Mouse (Mus musculus): ENCODE results near the gene Rhox13.

The Rhox13 gene

DNA sequence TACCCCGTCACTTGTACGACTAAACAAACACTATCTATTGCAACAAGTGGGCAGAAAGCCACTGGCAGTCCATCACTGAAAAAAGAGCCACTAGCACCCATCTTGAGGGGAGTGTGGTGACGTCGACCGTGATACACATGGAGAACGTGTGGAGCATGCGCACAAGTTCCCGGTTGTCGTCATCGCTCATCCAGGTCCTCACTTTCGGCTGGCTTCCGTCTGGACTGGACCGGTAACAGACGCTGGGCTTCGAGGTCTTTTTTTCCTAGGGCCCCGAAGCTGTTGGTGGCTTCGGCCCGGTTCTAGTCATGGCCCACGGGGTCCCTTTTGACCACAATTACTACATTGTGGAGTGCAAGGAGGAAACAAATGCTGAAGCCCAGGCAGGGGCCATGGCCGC is at the start of gene Rhox13:
Gene Rhox13, plus strand, starts transcription at position 238 of the 400 bp plus-strand sequence.
- DNase-seq (ENCODE audit: low spot score in 2 of 2), result no peak

DNA sequence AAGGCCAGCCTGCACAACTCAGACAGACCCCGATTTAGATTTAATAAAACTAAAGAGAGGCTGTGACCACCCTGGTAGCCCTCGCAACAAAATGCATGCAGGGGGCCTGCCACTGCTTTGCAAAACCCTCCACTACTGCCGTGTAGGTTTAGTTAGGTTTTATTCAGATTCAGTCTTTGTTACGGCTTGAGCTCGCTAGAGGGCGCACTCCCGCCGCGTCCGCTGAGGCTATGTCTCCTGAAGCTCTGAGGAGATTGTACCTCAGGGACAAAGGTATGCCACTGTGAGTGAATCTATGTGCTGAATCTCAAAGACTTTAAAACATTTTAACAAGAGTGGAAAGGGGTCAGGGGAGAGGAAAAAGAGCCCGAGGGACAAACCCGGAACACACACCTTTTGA is 36.8 kb upstream of the Rhox13 start:
- DNase-seq (ENCODE audit: low spot score in 2 of 2), result peak; percentile 34 to 37

DNA sequence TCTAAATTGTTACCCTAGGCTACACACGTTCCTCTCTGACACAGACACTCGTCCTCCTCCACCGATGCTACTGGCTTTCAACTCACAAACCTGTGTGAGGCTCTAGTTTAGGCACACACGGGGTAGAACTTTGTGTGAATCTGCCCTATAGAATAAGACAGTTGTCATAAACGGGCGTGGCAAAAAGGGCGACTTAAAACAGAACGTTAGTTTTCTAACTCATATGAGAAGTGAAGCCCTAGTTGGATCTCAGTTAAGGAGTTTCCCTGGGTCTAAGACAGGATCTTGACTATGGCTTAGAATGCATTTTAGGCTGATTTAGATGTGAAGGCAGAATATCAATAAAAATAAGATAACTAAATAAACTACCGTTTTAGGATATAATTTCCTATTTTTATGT is 36.0 kb upstream of the Rhox13 start, which contains the start of gene Rhox11:
Gene Rhox11, minus strand, starts transcription at position 101 of the 400 bp plus-strand sequence.
- DNase-seq (ENCODE audit: low spot score in 2 of 2), result no peak

DNA sequence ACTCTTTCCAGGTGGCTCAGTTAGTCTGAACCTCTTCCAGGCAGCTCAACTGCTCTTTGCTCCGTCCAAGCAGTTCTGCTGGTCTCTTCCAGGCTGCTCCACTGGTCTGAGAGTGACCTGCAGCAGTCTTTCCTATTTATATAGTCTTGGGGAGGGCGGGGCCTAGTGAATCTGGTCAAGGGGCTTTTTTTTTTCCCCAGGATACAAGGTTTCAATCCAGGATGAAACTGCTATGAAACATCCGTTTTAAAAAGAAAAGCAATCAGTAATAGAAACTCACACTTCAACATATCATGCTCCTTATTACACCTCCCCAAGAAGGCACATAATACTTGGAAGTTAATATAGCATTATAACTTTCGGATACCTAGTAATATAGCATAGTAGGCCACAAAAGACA is 10.2 kb upstream of the Rhox13 start, which contains the start of gene Rhox12:
Gene Rhox12, minus strand, starts transcription at position 101 of the 400 bp plus-strand sequence.
- no peak for DNase-seq (ENCODE audit: low spot score in 2 of 2)

DNA sequence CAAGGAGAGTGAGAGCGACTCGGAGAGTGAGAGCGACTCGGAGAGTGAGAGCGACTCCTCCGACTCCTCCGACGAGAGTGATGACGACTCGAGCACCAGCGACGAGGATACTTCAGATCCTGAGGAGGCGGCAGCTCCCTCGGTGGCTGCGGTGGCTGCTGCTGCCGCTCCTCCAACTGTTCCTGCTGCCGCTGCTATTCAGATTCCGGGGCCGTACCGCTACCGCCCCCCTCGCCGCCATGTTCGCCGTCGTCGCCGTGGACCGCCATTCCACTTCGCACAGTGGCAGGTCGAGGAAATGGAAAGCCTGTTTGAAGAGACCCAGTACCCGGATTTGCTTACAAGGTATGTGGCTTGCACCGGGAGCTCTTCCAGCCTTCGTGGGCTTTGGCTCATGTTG is 459 bp downstream of the Rhox13 start:
- no peak for DNase-seq (ENCODE audit: low spot score in 2 of 2)

DNA sequence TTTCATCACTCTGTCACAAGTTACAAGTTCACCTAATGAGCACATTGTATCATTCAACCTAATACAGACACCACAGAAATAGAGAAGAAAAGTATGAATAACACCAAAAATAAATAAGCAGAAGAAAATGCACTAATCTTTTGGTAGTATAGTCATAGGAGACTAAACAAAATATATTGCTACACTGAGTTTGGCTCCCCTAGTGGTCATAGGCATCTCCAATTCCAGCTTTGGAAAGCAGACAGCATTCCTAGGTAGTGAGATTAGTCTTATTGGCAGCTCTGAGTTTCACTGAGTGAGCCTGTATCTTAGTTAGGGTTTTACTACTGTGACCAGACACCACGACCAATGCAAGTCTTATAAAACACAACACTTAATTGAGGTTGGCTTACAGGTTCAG is 38.1 kb downstream of the Rhox13 start:
- no peak for DNase-seq (ENCODE audit: low spot score in 2 of 2)

DNA sequence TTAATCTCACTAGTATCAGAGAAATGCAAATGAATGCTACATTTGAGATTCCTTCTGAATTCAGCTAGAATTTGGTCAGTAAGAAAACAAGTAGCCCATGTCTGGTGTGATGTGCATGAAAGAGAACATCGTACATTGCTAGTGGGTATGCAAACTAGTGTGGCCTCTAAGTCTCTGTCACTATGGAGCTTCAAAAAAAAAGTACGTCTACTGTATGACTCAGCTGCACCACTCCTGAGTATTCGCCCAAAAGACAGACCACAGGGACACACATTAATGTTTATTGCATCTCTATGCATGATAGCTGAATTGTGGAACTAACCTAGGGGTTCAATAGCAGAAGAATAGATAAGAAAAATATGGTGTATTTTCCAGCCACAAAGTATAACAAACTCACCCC is 44.3 kb downstream of the Rhox13 start:
- no peak for DNase-seq (ENCODE audit: low spot score in 2 of 2)

DNA sequence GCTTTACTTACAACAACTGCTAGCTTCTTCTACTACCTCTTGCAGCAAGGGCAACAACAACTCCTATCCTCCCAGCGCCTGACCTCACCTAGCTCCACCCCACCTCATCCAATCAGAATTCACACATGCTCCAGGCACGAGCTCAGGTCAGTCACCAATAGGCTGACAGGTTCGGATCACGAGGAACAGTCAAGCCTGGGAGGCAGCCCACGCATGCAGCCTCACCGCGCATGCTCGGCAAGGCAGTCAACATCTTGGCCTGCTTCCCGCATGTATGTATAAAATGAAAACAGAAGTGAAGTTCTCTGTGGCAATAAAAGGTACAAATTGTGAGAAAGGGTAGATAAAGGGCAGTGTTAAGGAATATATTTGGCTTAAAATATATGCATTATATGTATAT is 45.0 kb downstream of the Rhox13 start:
- DNase-seq (ENCODE audit: low spot score in 2 of 2), result no peak

DNA sequence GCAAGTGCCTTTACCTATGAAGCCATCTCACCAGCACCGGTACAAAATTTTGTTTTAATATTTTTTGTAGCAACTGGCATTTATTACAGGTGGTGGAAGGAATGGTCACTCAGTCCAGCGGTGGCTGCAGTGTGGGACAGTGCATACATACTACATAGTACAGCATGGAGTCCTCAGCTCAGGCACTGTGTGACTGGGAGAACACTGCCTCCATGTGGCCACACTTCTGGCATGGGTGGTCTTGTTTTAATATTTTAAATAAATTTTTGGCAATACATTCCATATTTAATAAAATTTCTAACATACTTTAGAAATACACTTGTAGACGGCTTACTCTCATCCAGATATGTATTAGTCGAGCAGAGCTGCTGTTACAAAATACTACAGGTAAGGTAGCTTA is 45.6 kb downstream of the Rhox13 start:
- DNase-seq (ENCODE audit: low spot score in 2 of 2), result no peak
